Mouse (Mus musculus) skeletal muscle tissue, adult 2 months (tissue): ENCODE measurements around the gene Hcrt.
A peak's percentile ranks its signal among the peaks of the same experiment; 100 is the strongest.

ENCODE experiments used
- DNase-seq: peaks from one replicate; pipeline ENCODE4 v3.0.0-alpha.2; 2012; ENCODE audit warnings: low read depth, low spot score

The Hcrt gene

GRCm38 (mm10) chr11:100762831-100763230 lies at the start of gene Hcrt:
TSS of gene Hcrt (minus strand) at chr11:100762931.
- DNase-seq = no peak

GRCm38 (mm10) chr11:100811132-100811531 lies 48.4 kb upstream of the Hcrt start:
- no peak for DNase-seq

GRCm38 (mm10) chr11:100810516-100810915 lies 47.8 kb upstream of the Hcrt start:
- DNase-seq = peak; percentile 70

- DNase-seq = peak; percentile 60
These were observed 43.9 kb upstream of the Hcrt start for GRCm38 (mm10) chr11:100806380-100807305.

- DNase-seq = peak; percentile 79
These were observed 42.8 kb upstream of the Hcrt start for GRCm38 (mm10) chr11:100805535-100805934.

- DNase-seq = no peak
These were observed 41.7 kb upstream of the Hcrt start for GRCm38 (mm10) chr11:100804409-100804808.

GRCm38 (mm10) chr11:100799426-100799825 lies 36.7 kb upstream of the Hcrt start:
- DNase-seq = peak; percentile 52

- no peak for DNase-seq
These were observed 33.9 kb upstream of the Hcrt start for GRCm38 (mm10) chr11:100796585-100796984.

GRCm38 (mm10) chr11:100795386-100795785 lies 32.7 kb upstream of the Hcrt start:
- no peak for DNase-seq

GRCm38 (mm10) chr11:100791457-100792049 lies 28.8 kb upstream of the Hcrt start:
- DNase-seq = peak; percentile 84

- DNase-seq = peak; percentile 88
These were observed 27.9 kb upstream of the Hcrt start for GRCm38 (mm10) chr11:100790644-100791043.

GRCm38 (mm10) chr11:100789702-100790101 lies 27.0 kb upstream of the Hcrt start:
- no peak for DNase-seq

- DNase-seq = no peak
These were observed 23.0 kb upstream of the Hcrt start for GRCm38 (mm10) chr11:100785774-100786173.

GRCm38 (mm10) chr11:100784286-100784685 lies 21.6 kb upstream of the Hcrt start:
- DNase-seq = no peak

- no peak for DNase-seq
These were observed 19.8 kb upstream of the Hcrt start for GRCm38 (mm10) chr11:100782568-100782967.

- DNase-seq = no peak
These were observed 19.2 kb upstream of the Hcrt start for GRCm38 (mm10) chr11:100781763-100782475.

GRCm38 (mm10) chr11:100780247-100780646 lies 17.5 kb upstream of the Hcrt start:
- no peak for DNase-seq

- no peak for DNase-seq
These were observed 15.3 kb upstream of the Hcrt start for GRCm38 (mm10) chr11:100778069-100778468.

GRCm38 (mm10) chr11:100775921-100776320 lies 13.2 kb upstream of the Hcrt start:
- no peak for DNase-seq

- DNase-seq = no peak
These were observed 11.5 kb upstream of the Hcrt start for GRCm38 (mm10) chr11:100774261-100774660.

GRCm38 (mm10) chr11:100770646-100771408 lies 8.1 kb upstream of the Hcrt start, which contains the start of gene Ghdc:
TSS of gene Ghdc (minus strand) at chr11:100770957.
- peak; percentile 73 for DNase-seq
